Mouse (Mus musculus) liver, adult 2 months (tissue): Measurements from ENCODE around the gene Terb1. TPM values are rescaled to one million over a fixed set of nuclear protein-coding genes. Genes with fewer than 3 reads are reported as not detected.

Experiments used
- DNase-seq: peaks from one replicate; pipeline ENCODE4 v3.0.0-alpha.2; 2011; ENCODE audit warnings: low read depth, low spot score; ENCODE audit errors: extremely low read depth
- H3K27ac ChIP-seq: fragments of 200-500 bp; replicated peaks from 2 replicates; pipeline ENCODE4 v1.5.1; 2012; ENCODE audit warnings: low read depth, mild to moderate bottlenecking, control low read depth, inconsistent platforms, low read length; ENCODE audit not compliant: insufficient read depth
- H3K27me3 ChIP-seq: fragments of 200-500 bp; 2 replicates; pipeline ENCODE4 v1.6.1; 2012; ENCODE audit warnings: mild to moderate bottlenecking, moderate library complexity, low read length, inconsistent platforms; ENCODE audit not compliant: control insufficient read depth, insufficient read depth
- H3K36me3 ChIP-seq: fragments of 200-500 bp; 2 replicates; pipeline ENCODE4 v1.6.1; 2012; ENCODE audit warnings: low read length, inconsistent platforms; ENCODE audit not compliant: control insufficient read depth, insufficient read depth
- H3K4me1 ChIP-seq: fragments of 200-500 bp; 2 replicates; pipeline ENCODE4 v1.6.1; 2011; ENCODE audit warnings: low read length; ENCODE audit not compliant: control insufficient read depth, insufficient read depth
- H3K4me3 ChIP-seq: fragments of 200-500 bp; 2 replicates; pipeline ENCODE4 v1.5.1; 2011; ENCODE audit warnings: low read depth, mild to moderate bottlenecking, control low read depth, low read length, moderate library complexity; ENCODE audit not compliant: insufficient read depth
- H3K79me2 ChIP-seq: fragments of 200-500 bp; 2 replicates; pipeline ENCODE4 v1.6.1; 2012; ENCODE audit warnings: inconsistent platforms, mild to moderate bottlenecking, low read length, moderate library complexity; ENCODE audit not compliant: control insufficient read depth, insufficient read depth
- H3K9ac ChIP-seq: fragments of 200-500 bp; 2 replicates; pipeline ENCODE4 v1.6.1; 2012; ENCODE audit warnings: low read depth, mild to moderate bottlenecking, control low read depth, inconsistent platforms, low read length
- CTCF ChIP-seq: fragments of 200-500 bp; IDR thresholded peaks from 2 replicates; pipeline ENCODE4 v1.5.1; 2011; ENCODE audit warnings: low read depth, low read length, control low read depth
- POLR2A ChIP-seq: fragments of 200-500 bp; IDR thresholded peaks from 2 replicates; pipeline ENCODE4 v1.6.1; 2011; ENCODE audit warnings: low read length, control low read depth; ENCODE audit not compliant: insufficient read depth; ENCODE audit errors: extremely low read depth
- WGBS: fragments of 180-500 bp; shearing (Covaris S2); methylation state at CpG from one replicate; pipeline ENCODE4 v1.1.7; 2018; 5-methylcytosine and 5-hydroxymethylcytosine counted together
- polyA plus RNA-seq: library from polyadenylated mRNA; depleted of rRNA; stranded (reverse); fragments of >200 nt; gene quantifications from 2 replicates; pipeline ENCODE4 v1.2.3, GENCODE M21; 2012; rRNA removed
- total RNA-seq: library from RNA; depleted of rRNA; stranded (reverse); fragments of >200 nt; gene quantifications from 2 replicates; pipeline ENCODE4 v1.2.3, GENCODE M21; 2014; rRNA removed

Terb1 gene
- total RNA-seq (not detected in 2 replicates), polyA plus RNA-seq (not detected in 2 replicates)

DNA sequence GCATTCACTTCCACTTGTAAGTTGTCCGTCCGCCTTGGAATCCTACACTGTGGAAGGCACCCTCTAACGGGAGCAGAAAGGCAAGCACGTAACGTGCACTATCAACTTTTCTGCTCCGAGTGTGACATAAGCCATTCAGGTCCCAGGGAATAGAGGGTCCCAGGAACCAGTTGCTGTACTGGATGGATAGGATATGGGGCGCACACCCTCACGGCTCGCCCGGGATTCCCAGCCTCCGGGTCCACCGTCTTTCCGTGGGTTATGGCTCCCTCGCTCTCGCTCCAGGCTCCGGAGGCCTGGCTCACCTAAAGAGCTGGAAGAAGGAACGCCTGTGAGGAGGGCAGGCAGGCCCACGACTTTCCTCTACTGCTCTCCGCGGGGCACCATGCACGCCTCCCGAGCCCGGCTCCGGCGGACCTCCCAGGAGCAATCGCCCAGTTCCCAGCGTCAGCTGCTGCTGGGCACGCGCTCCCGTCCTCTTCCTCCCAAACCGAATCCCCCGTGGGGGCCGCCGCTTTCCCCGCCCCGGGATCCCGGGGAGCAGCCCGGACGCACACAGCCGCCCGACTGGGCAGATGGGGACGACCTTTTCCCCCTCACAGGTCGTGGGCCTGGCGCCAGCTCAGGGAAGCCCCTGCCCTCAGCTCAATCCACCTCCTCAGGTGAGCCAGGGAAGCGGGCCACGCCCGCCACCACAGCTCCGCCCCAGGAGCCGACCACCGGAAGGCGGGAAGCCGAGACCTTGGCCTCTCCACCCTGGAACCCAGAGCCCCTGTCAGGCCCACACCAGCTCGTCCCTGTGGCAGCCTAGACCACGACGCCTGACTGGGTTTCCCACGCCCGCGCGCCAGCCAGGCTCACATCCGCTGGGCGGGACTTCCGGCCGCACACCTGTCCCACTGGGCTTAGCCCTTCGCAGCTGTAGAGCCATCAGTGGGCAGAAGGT lies at the start of gene Terb1:
TSS of gene Terb1 (minus strand) at position 850 of the 946 bp plus-strand sequence.
- TF ChIP-seq POLR2A (no peak), CTCF (no peak)
- Histone ChIP-seq H3K4me1 (peaks cover 2% of the 10 kb centered on the region; the same call in 1 of the 2 replicates), H3K27ac (no peak within 1 kb of the TSS), H3K9ac (peak within 1 kb of the TSS; percentile 39), H3K4me3 (peak within 1 kb of the TSS; percentile 51), H3K36me3 (peaks cover 13% of the 10 kb centered on the region), H3K79me2 (no peaks in the 10 kb centered on the region), H3K27me3 (no peaks in the 10 kb centered on the region)
- no peak for DNase-seq
- 7% methylated on average over 64 of the region's 64 CpGs for WGBS

DNA sequence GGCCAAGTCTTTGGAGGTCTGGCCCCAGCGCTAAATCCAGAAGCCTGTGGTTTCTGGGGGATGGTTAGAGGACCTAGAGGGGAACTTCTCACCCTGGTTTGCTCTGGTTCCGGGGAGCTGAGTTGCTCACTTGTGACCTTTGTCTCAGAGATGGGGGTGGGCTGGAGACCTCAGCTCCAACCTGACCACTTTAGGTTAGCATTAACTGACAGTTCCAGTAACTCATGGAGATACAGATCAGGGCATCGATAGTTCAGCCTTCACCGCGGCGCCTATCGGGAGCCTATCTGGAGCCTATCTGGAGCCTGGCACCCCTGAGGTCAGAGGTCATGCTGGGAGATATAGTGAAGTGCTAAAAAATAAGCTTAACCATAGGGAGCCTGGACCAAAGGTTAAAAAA lies 47.5 kb upstream of the Terb1 start:
- DNase-seq, result no peak
- H3K79me2 ChIP-seq, result no peaks in the 10 kb centered on the region
- 25% methylated on average over 7 of the region's 7 CpGs for WGBS
- TF ChIP-seq CTCF (no peak), POLR2A (no peak)
- no peaks in the 10 kb centered on the region for H3K27me3 ChIP-seq
- no peaks in the 10 kb centered on the region for H3K36me3 ChIP-seq
- no peaks in the 10 kb centered on the region for H3K4me1 ChIP-seq
- no peak overlapping the region for H3K27ac ChIP-seq
- H3K9ac ChIP-seq, result no peak overlapping the region
- H3K4me3 ChIP-seq, result no peak overlapping the region

- Histone ChIP-seq H3K79me2 (no peaks in the 10 kb centered on the region), H3K4me3 (no peak overlapping the region), H3K9ac (no peak overlapping the region), H3K27me3 (no peaks in the 10 kb centered on the region), H3K27ac (no peak overlapping the region), H3K4me1 (no peaks in the 10 kb centered on the region), H3K36me3 (no peaks in the 10 kb centered on the region)
- DNase-seq, result no peak
- 72% methylated on average over 4 of the region's 4 CpGs for WGBS
- TF ChIP-seq POLR2A (no peak), CTCF (no peak)
Observed at GRCm38 (mm10) chr8:104555191-104555590, 45.5 kb upstream of the Terb1 start.

DNA sequence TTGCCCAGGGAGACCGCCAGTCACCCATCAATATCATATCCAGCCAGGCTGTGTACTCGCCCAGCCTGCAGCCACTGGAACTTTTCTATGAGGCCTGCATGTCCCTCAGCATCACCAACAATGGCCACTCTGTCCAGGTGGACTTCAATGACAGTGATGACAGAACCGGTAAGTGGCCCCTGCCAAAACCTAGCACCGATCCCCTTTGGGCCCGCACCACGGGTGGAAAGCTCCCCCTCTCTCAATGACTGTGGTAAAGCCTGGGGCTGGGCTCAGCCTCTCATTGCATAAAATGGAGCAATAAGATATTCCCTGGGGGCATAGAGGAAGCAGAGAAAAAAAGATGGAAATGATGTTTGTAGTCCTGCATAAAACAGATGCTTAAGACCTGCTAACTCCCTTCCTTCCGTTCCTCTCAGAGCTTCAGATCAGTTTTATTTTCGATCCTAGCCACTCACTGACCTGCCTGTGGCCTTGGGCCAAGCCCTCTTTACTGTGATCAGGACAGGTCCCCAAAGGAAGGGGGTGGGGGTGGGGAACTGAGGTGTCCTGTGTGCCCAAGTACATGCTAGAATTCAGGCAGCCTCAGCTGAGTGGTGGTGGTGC lies 33.8 kb upstream of the Terb1 start:
- 92% methylated on average over 8 of the region's 8 CpGs for WGBS
- H3K79me2 ChIP-seq, result no peaks in the 10 kb centered on the region
- H3K4me1 ChIP-seq, result peaks cover 6% of the 10 kb centered on the region
- H3K9ac ChIP-seq, result no peak overlapping the region
- TF ChIP-seq POLR2A (no peak), CTCF (no peak)
- H3K4me3 ChIP-seq, result no peak overlapping the region
- H3K27me3 ChIP-seq, result peaks cover 7% of the 10 kb centered on the region; the same call in 1 of the 2 replicates
- DNase-seq, result no peak
- H3K27ac ChIP-seq, result no peak overlapping the region
- no peaks in the 10 kb centered on the region for H3K36me3 ChIP-seq

GRCm38 (mm10) chr8:104542160-104542559 lies 32.5 kb upstream of the Terb1 start:
- 52% methylated on average over 11 of the region's 11 CpGs for WGBS
- Histone ChIP-seq H3K79me2 (no peaks in the 10 kb centered on the region), H3K27ac (no peak overlapping the region), H3K27me3 (peaks cover 7% of the 10 kb centered on the region; the same call in 1 of the 2 replicates), H3K9ac (no peak overlapping the region), H3K4me1 (peaks cover 6% of the 10 kb centered on the region), H3K36me3 (no peaks in the 10 kb centered on the region), H3K4me3 (no peak overlapping the region)
- DNase-seq, result no peak
- TF ChIP-seq CTCF (no peak), POLR2A (no peak)
